Mouse (Mus musculus) MEL (cell line): ENCODE measurements around the gene Pde1c.

Source experiments
- CTCF ChIP-seq, 3 experiments: IDR thresholded peaks in 2 of 3; conservative IDR thresholded peaks in 1 of 3; 2 replicates each; pipeline ENCODE4 v1.5.1; 2011 to 2012; ENCODE audit warnings: low read length in 3 of 3, low read depth in 2 of 3, mild to moderate bottlenecking in 2 of 3, improper control_type of control experiment in 1 of 3, inconsistent platforms in 1 of 3, mixed read lengths in 1 of 3, moderate library complexity in 1 of 3; ENCODE audit not compliant: control insufficient read depth in 1 of 3, insufficient read depth in 1 of 3, poor library complexity in 1 of 3, severe bottlenecking in 1 of 3
- E2F4 ChIP-seq: IDR thresholded peaks from 2 replicates; pipeline ENCODE4 v1.6.1; 2011; ENCODE audit warnings: low read depth, low read length, improper control_type of control experiment, borderline replicate concordance
- JUND ChIP-seq: IDR thresholded peaks from 2 replicates; pipeline ENCODE4 v1.6.1; 2011; ENCODE audit warnings: low read depth, mild to moderate bottlenecking, improper control_type of control experiment, low read length
- POLR2A ChIP-seq, 2 experiments: IDR thresholded peaks; 2 replicates each; pipeline ENCODE4 v1.6.1; 2011 to 2012; ENCODE audit warnings: low read length in 2 of 2, mild to moderate bottlenecking in 2 of 2, control low read depth in 1 of 2, improper control_type of control experiment in 1 of 2, low read depth in 1 of 2, moderate library complexity in 1 of 2; ENCODE audit not compliant: control insufficient read depth in 1 of 2, insufficient read depth in 1 of 2, poor library complexity in 1 of 2
- ZKSCAN1 ChIP-seq: IDR thresholded peaks from 2 replicates; pipeline ENCODE4 v1.6.1; 2012; ENCODE audit warnings: low read depth, mild to moderate bottlenecking, inconsistent platforms, low read length, improper control_type of control experiment, moderate library complexity

DNA sequence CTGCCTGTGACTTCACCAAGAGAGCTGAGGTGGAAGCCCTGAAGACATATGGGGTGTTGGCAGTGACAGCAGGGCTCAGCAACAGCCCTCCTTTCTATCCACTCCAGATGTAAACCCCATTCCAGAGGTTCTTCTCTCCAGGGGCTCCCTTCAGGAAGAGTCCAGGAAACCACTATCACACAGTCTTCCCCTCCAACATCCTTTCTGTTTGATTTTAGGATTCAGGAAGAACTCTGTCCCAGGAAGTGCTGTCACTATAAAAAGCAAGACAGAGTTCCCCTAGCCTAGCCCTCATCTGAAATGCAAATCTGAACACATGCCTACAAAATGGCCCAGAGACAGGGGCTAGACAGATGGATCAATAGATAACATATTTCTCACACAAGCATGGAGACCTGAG, 201.6 kb downstream of the Pde1c start:
- TF ChIP-seq CTCF (IDR thresholded peaks at IDR 0.05 in 2 of 3, conservative IDR thresholded peaks at IDR 0.05 in 1 of 3; ENCODE audit: control insufficient read depth in 1 of 3, insufficient read depth in 1 of 3, low read depth in 2 of 3, low read length in 3 of 3, poor library complexity in 1 of 3, severe bottlenecking in 1 of 3), result no peak
- TF ChIP-seq E2F4, result no peak
- TF ChIP-seq ZKSCAN1, result no peak
- no peak for TF ChIP-seq JUND
- no peak for TF ChIP-seq POLR2A (IDR thresholded peaks at IDR 0.05; ENCODE audit: control insufficient read depth in 1 of 2, insufficient read depth in 1 of 2, low read depth in 1 of 2, low read length in 2 of 2, poor library complexity in 1 of 2)
